Mouse (Mus musculus): ENCODE measurements around the gene Osbpl2. TPM values are rescaled to one million over a fixed set of nuclear protein-coding genes. Genes with fewer than 3 reads are reported as not detected.
A peak's percentile ranks its signal among the peaks of the same experiment; 100 is the strongest.

Osbpl2 gene
- polyA plus RNA-seq, 1 experiment from 2014 or later = 35.8 TPM

- Histone ChIP-seq H3K9ac (0 out of 2 replicates have a peak overlapping the region, but pooled peaks have one; percentile 6), H3K4me2 (no peak overlapping the region), H3K27ac (no peak overlapping the region), H3K36me3 (no peaks in the 10 kb centered on the region), H3K4me1 (peaks cover 7% of the 10 kb centered on the region; the same call in 1 of the 2 replicates), H3K9me3 (no peaks in the 10 kb centered on the region), H3K27me3 (no peaks in the 10 kb centered on the region), H3K4me3 (no peak overlapping the region)
- ATAC-seq (ENCODE audit: insufficient number of reproducible peaks, insufficient read depth, low FRiP score, low TSS enrichment, low read depth) = no peak
- 80% methylated on average over 2 of the region's 2 CpGs for WGBS
These were observed 86.8 kb downstream of the Osbpl2 start for GRCm38 (mm10) chr2:180205956-180206280.

GRCm38 (mm10) chr2:180207840-180208239 lies 88.7 kb downstream of the Osbpl2 start:
- whole genome bisulfite sequencing = 68% methylated on average over 7 of the region's 7 CpGs
- no peaks in the 10 kb centered on the region for H3K36me3 ChIP-seq
- no peaks in the 10 kb centered on the region for H3K27me3 ChIP-seq
- H3K4me1 ChIP-seq = peaks cover 7% of the 10 kb centered on the region; the same call in 1 of the 2 replicates
- no peak overlapping the region for H3K27ac ChIP-seq
- no peak overlapping the region for H3K9ac ChIP-seq
- no peak for ATAC-seq (ENCODE audit: insufficient number of reproducible peaks, insufficient read depth, low FRiP score, low TSS enrichment, low read depth)
- no peak overlapping the region for H3K4me2 ChIP-seq
- H3K9me3 ChIP-seq = no peaks in the 10 kb centered on the region
- no peak overlapping the region for H3K4me3 ChIP-seq

GRCm38 (mm10) chr2:180208976-180209375 lies 89.9 kb downstream of the Osbpl2 start:
- peaks cover 7% of the 10 kb centered on the region; the same call in 1 of the 2 replicates for H3K4me1 ChIP-seq
- H3K9ac ChIP-seq = no peak overlapping the region
- WGBS = 64% methylated on average over 1 of the region's 1 CpGs
- no peak overlapping the region for H3K4me2 ChIP-seq
- H3K27me3 ChIP-seq = no peaks in the 10 kb centered on the region
- no peaks in the 10 kb centered on the region for H3K36me3 ChIP-seq
- H3K27ac ChIP-seq = no peak overlapping the region
- H3K9me3 ChIP-seq = no peaks in the 10 kb centered on the region
- H3K4me3 ChIP-seq = no peak overlapping the region
- no peak for ATAC-seq (ENCODE audit: insufficient number of reproducible peaks, insufficient read depth, low FRiP score, low TSS enrichment, low read depth)

GRCm38 (mm10) chr2:180212255-180212654 lies 93.1 kb downstream of the Osbpl2 start:
- Histone ChIP-seq H3K27me3 (no peaks in the 10 kb centered on the region), H3K36me3 (no peaks in the 10 kb centered on the region), H3K4me2 (no peak overlapping the region), H3K9me3 (no peaks in the 10 kb centered on the region), H3K4me1 (no peaks in the 10 kb centered on the region), H3K4me3 (no peak overlapping the region), H3K9ac (no peak overlapping the region), H3K27ac (no peak overlapping the region)
- WGBS = 81% methylated on average over 3 of the region's 3 CpGs
- ATAC-seq (ENCODE audit: insufficient number of reproducible peaks, insufficient read depth, low FRiP score, low TSS enrichment, low read depth) = no peak

Small RNAs within 50 kb of the gene (microRNA-seq; reads per million reads assigned to microRNA genes)
- not detected for gene Mir7005

Other genes starting within 250 kb of the Osbpl2 start
- gene Taf4, start 142.7 kb upstream of the Osbpl2 start, polyA plus RNA-seq (2015; fragmentation: Nextera tagmentation; extraction: Ambion mirVana) = 3.7 and 3.9 TPM in 2 replicates
- 11.1 and 11.4 TPM in 2 replicates for gene Lsm14b, start 94.3 kb upstream of the Osbpl2 start, polyA plus RNA-seq (2015; fragmentation: Nextera tagmentation; extraction: Ambion mirVana)
- gene Psma7, start 76.9 kb upstream of the Osbpl2 start, polyA plus RNA-seq (2015; fragmentation: Nextera tagmentation; extraction: Ambion mirVana) = 578 and 596 TPM in 2 replicates
- 6.2 and 8.2 TPM in 2 replicates for gene Ss18l1, start 76.8 kb upstream of the Osbpl2 start, polyA plus RNA-seq (2015; fragmentation: Nextera tagmentation; extraction: Ambion mirVana)
- 21.8 and 29.1 TPM in 2 replicates for gene Mtg2, start 48.7 kb upstream of the Osbpl2 start, polyA plus RNA-seq (2015; fragmentation: Nextera tagmentation; extraction: Ambion mirVana)
- 0.17 TPM in 1 of 2 replicates, not detected in the other for gene Hrh3, start 14.8 kb upstream of the Osbpl2 start, polyA plus RNA-seq (2015; fragmentation: Nextera tagmentation; extraction: Ambion mirVana)
- 168 and 190 TPM in 2 replicates for gene Adrm1, start 52.2 kb downstream of the Osbpl2 start, polyA plus RNA-seq (2015; fragmentation: Nextera tagmentation; extraction: Ambion mirVana)
- 19.0 and 25.2 TPM in 2 replicates for gene Lama5, start 106.6 kb downstream of the Osbpl2 start, polyA plus RNA-seq (2015; fragmentation: Nextera tagmentation; extraction: Ambion mirVana)
- gene Rps21, start 138.1 kb downstream of the Osbpl2 start, polyA plus RNA-seq (2015; fragmentation: Nextera tagmentation; extraction: Ambion mirVana) = 653 and 689 TPM in 2 replicates
- 11.6 and 14.6 TPM in 2 replicates for gene Cables2, start 154.2 kb downstream of the Osbpl2 start, polyA plus RNA-seq (2015; fragmentation: Nextera tagmentation; extraction: Ambion mirVana)
- 1.6 and 1.7 TPM in 2 replicates for gene Rbbp8nl, start 170.6 kb downstream of the Osbpl2 start, polyA plus RNA-seq (2015; fragmentation: Nextera tagmentation; extraction: Ambion mirVana)
- 0.18 TPM in 1 of 2 replicates, not detected in the other for gene Gata5, start 215.4 kb downstream of the Osbpl2 start, polyA plus RNA-seq (2015; fragmentation: Nextera tagmentation; extraction: Ambion mirVana)

Measured in embryonic facial prominence, embryonic 13.5 days (tissue).